Mouse (Mus musculus): ENCODE measurements around the gene Terf2. TPM values are rescaled to one million over a fixed set of nuclear protein-coding genes. Genes with fewer than 3 reads are reported as not detected.

Terf2 gene
- 47.8 and 54.0 TPM in 2 replicates for total RNA-seq (2017)

DNA sequence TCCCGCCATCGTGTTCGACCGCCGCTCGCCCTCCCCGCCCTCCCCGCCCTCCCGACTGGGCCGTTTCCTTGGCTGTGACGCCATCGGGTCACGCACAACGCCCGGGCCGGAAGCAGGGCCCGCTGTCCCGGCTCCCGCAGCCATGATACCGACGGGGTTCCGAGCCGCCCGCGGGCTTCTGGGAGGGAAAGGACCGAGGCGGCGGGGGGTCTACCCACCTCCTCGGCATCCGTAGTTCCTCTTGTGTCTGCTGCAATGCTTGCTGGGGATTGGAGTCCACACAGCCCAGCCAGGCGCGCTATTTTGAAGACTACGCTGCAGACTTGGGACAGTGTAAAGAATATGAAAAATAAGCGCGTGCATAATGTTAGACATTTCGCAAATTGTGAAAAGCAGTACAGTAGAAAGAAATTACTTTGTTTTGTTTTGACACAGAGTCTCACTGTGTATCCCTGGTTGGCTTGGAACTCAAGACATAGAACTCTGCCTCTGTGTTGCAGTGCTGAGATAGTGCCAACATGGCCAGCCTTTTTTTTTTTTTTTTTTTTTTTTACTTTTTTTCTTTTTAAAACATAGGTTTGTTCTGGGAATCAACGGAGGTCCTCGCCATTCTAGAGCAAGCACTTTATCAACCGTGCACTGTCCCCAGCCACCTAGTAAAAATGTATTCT, at the start of gene Terf2:
TSS of gene Terf2 (minus strand) at position 182 of the 671 bp plus-strand sequence.
- ATAC-seq (replicated peaks in 1 of 2; ENCODE audit: insufficient read depth in 1 of 2, low FRiP score in 2 of 2, low TSS enrichment in 1 of 2, low read depth in 1 of 2, poor library complexity in 2 of 2, severe bottlenecking in 2 of 2) = peak; percentile 94 to 96

GRCm38 (mm10) chr8:107143501-107143900, 47.2 kb upstream of the Terf2 start:
- no peak for ATAC-seq (replicated peaks in 1 of 2; ENCODE audit: insufficient read depth in 1 of 2, low FRiP score in 2 of 2, low TSS enrichment in 1 of 2, low read depth in 1 of 2, poor library complexity in 2 of 2, severe bottlenecking in 2 of 2)

GRCm38 (mm10) chr8:107142539-107142938, 46.2 kb upstream of the Terf2 start:
- no peak for ATAC-seq (replicated peaks in 1 of 2; ENCODE audit: insufficient read depth in 1 of 2, low FRiP score in 2 of 2, low TSS enrichment in 1 of 2, low read depth in 1 of 2, poor library complexity in 2 of 2, severe bottlenecking in 2 of 2)

GRCm38 (mm10) chr8:107139704-107140470, 43.5 kb upstream of the Terf2 start:
- peak; percentile 91 to 94 for ATAC-seq (replicated peaks in 1 of 2; ENCODE audit: insufficient read depth in 1 of 2, low FRiP score in 2 of 2, low TSS enrichment in 1 of 2, low read depth in 1 of 2, poor library complexity in 2 of 2, severe bottlenecking in 2 of 2)

GRCm38 (mm10) chr8:107138338-107138737, 42.0 kb upstream of the Terf2 start:
- ATAC-seq (replicated peaks in 1 of 2; ENCODE audit: insufficient read depth in 1 of 2, low FRiP score in 2 of 2, low TSS enrichment in 1 of 2, low read depth in 1 of 2, poor library complexity in 2 of 2, severe bottlenecking in 2 of 2) = no peak

GRCm38 (mm10) chr8:107137591-107137990, 41.2 kb upstream of the Terf2 start:
- no peak for ATAC-seq (replicated peaks in 1 of 2; ENCODE audit: insufficient read depth in 1 of 2, low FRiP score in 2 of 2, low TSS enrichment in 1 of 2, low read depth in 1 of 2, poor library complexity in 2 of 2, severe bottlenecking in 2 of 2)

DNA sequence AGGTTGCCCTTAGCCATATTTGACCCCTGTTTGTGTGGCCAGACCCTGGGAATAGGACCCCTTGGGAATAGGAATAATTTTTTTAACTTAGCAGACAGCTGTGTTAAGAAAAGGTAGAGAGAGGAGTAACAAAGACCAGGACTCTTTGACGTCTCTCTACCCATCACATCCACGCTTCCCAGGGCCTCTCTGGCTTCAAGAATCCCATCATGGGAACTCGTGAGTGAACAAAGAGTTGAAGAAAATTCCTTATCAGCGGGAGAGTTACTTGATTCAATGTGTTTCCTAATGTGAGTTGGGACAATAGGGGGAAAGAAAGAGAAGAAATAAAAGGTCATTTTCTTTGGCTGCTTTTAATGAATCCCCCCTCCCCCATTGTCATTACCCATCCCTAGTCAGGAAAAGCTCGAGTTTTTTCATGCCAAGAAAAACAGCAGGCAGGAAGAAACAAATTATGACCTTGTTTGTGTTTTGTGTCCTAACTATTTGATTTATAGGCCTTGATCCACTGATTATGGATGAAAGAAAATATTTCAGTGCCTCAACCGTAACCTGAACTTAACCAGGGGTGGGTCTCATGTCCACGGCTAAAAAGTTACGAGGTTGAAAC, 39.8 kb upstream of the Terf2 start:
- no peak for ATAC-seq (replicated peaks in 1 of 2; ENCODE audit: insufficient read depth in 1 of 2, low FRiP score in 2 of 2, low TSS enrichment in 1 of 2, low read depth in 1 of 2, poor library complexity in 2 of 2, severe bottlenecking in 2 of 2)

- ATAC-seq (replicated peaks in 1 of 2; ENCODE audit: insufficient read depth in 1 of 2, low FRiP score in 2 of 2, low TSS enrichment in 1 of 2, low read depth in 1 of 2, poor library complexity in 2 of 2, severe bottlenecking in 2 of 2) = no peak
Observed at GRCm38 (mm10) chr8:107133881-107134280, 37.5 kb upstream of the Terf2 start.

DNA sequence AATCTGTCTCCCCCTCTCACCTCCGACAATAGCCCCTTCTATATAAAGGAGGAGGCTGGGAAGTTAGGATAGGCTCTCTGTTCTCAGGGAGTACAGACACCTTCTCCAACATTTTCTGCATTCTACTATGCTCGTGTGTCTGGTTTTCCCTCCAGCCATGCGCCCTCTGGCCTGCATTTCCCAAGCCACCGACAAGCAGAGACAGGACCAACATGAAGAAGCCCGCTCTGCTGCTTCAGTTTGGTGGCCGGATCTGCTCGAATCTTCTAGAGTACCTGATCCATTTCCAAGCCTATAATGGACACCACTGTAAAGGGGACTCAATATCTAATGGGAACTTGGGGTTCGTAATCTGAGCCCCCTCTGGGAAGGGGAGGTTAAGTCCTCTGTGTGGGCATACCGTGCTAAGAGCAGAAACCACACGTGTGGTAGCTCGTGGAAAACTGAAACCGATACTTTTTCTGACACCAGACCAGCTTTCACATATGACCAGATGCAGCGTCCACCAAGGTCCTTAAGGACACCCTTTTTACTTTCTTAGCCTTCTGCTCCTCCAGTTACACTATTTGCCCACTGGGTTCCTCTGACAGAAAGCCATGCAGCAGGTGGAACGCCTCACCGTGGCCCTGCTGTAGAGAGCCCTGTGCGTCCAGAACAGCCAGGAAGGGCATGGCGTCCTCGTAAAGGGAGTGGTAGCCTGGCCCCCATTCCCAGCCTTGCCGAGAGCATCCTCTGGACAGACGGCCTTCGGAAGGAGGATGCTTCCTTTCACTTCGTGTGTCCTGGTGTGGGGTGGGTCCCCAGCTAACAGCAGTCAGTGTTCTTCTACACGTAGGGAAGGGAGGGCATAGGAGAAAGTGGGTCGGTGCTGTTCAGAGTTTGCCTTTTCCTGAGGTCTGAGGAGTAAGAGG, 36.5 kb upstream of the Terf2 start:
- ATAC-seq (replicated peaks in 1 of 2; ENCODE audit: insufficient read depth in 1 of 2, low FRiP score in 2 of 2, low TSS enrichment in 1 of 2, low read depth in 1 of 2, poor library complexity in 2 of 2, severe bottlenecking in 2 of 2) = no peak; a peak in 1 of 4 replicates

DNA sequence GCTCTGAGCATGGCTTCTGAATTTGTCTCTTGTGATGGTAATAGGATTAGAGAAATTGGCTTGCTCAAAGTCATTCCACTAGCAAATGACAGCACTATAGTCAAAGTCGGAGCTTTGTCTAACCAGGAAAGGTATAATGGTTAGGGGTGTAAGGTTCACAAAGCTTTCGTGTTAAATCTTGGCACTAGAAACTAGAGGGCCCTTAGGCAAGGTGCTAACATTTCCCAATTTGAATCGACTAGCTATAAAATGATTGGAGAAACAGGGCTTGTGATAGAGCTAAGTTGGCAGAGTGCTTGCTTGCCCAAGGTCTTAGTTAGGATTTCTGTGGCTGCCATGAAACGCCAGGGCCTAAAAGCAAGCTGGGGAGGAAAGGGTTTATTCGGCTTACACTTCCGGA, 33.7 kb upstream of the Terf2 start:
- no peak for ATAC-seq (replicated peaks in 1 of 2; ENCODE audit: insufficient read depth in 1 of 2, low FRiP score in 2 of 2, low TSS enrichment in 1 of 2, low read depth in 1 of 2, poor library complexity in 2 of 2, severe bottlenecking in 2 of 2)

DNA sequence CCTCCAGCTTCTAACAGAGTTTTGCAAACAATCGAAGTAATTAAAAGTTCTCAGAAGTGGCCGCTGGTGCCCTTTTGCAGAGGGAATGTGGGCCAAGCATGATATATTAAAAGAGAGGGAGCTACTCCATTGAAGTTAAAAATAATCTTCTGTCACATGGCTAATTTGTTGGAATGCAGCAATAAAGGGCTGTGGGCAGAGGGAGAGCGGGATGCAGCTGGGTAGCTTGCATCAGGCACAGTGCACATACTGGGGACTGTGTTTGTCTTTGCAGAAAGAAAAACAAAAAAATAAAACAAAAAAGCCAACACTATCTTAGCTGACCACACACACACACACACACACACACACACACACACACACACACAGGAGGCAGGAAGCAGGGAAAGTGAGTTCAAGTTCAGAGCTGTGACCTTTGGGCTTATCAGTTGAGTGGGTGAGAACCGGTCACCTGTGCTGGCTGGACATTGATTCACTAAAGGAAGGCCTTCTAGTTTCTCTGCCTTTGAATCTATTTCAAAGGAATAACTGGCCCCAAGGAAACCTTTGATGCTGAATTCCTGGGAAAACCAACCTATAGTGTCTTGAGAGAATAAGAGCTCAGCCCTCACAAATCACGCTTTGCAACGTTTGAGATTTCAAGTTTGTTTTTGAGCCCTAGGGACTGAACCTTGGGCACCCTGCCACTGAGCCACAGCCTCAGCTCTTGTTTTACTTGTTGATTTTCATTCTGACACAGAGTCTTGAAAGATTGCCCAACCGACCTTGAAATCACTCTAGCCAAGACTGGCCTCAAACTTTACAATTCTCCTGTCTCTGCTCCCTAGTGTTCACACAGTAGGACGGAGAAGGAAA, 33.1 kb upstream of the Terf2 start:
- ATAC-seq (replicated peaks in 1 of 2; ENCODE audit: insufficient read depth in 1 of 2, low FRiP score in 2 of 2, low TSS enrichment in 1 of 2, low read depth in 1 of 2, poor library complexity in 2 of 2, severe bottlenecking in 2 of 2) = no peak

DNA sequence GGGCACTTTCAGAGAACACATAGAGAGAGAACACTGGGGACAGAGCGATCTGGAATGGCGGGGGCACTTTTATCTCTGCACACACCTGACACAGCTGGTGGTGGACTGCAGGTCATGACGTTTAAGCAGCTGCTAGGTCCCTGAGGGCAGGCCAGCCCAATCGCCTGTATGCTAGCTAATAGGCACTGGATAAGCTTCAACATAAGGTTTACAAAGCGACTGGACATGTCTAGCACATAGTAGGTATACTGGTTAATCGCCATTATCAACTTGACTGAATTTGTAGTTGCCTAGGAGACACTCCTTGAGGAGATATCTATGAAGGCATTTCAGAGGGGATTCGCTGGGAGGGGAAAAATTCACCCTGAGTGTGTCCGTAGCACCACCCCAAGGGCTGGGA, 28.0 kb upstream of the Terf2 start:
- no peak for ATAC-seq (replicated peaks in 1 of 2; ENCODE audit: insufficient read depth in 1 of 2, low FRiP score in 2 of 2, low TSS enrichment in 1 of 2, low read depth in 1 of 2, poor library complexity in 2 of 2, severe bottlenecking in 2 of 2)

GRCm38 (mm10) chr8:107123063-107123614, 26.8 kb upstream of the Terf2 start:
- ATAC-seq (replicated peaks in 1 of 2; ENCODE audit: insufficient read depth in 1 of 2, low FRiP score in 2 of 2, low TSS enrichment in 1 of 2, low read depth in 1 of 2, poor library complexity in 2 of 2, severe bottlenecking in 2 of 2) = no peak

GRCm38 (mm10) chr8:107121681-107122291, 25.4 kb upstream of the Terf2 start:
- ATAC-seq (replicated peaks in 1 of 2; ENCODE audit: insufficient read depth in 1 of 2, low FRiP score in 2 of 2, low TSS enrichment in 1 of 2, low read depth in 1 of 2, poor library complexity in 2 of 2, severe bottlenecking in 2 of 2) = no peak

GRCm38 (mm10) chr8:107120806-107121205, 24.5 kb upstream of the Terf2 start:
- no peak for ATAC-seq (replicated peaks in 1 of 2; ENCODE audit: insufficient read depth in 1 of 2, low FRiP score in 2 of 2, low TSS enrichment in 1 of 2, low read depth in 1 of 2, poor library complexity in 2 of 2, severe bottlenecking in 2 of 2)

- no peak for ATAC-seq (replicated peaks in 1 of 2; ENCODE audit: insufficient read depth in 1 of 2, low FRiP score in 2 of 2, low TSS enrichment in 1 of 2, low read depth in 1 of 2, poor library complexity in 2 of 2, severe bottlenecking in 2 of 2)
Observed at GRCm38 (mm10) chr8:107119412-107119811, 23.1 kb upstream of the Terf2 start.
